Mouse (Mus musculus) heart, embryonic 13.5 days (tissue): ENCODE measurements around the gene M6pr. TPM values are rescaled to one million over a fixed set of nuclear protein-coding genes. Genes with fewer than 3 reads are reported as not detected.

Experiments
- ATAC-seq: fragments of 200-750 bp; cut with Nextera tagmentation; 2 replicates; pipeline ENCODE4 v1.8.0; 2017; ENCODE audit warnings: moderate TSS enrichment; ENCODE audit not compliant: insufficient number of reproducible peaks, low FRiP score, low TSS enrichment; ENCODE audit errors: extremely low read depth
- H3K27ac ChIP-seq: fragments of 300-500 bp; sonication (generic); replicated peaks from 2 replicates; pipeline ENCODE4 v1.5.1; 2015; ENCODE audit warnings: moderate library complexity, mild to moderate bottlenecking, inconsistent platforms
- H3K27me3 ChIP-seq: fragments of 300-500 bp; sonication (generic); replicated peaks from 2 replicates; pipeline ENCODE4 v1.6.1; 2015; ENCODE audit warnings: mild to moderate bottlenecking, inconsistent platforms
- H3K36me3 ChIP-seq: fragments of 300-500 bp; sonication (generic); 2 replicates; pipeline ENCODE4 v1.6.1; 2015; ENCODE audit warnings: mild to moderate bottlenecking, inconsistent platforms
- H3K4me1 ChIP-seq: fragments of 300-500 bp; sonication (generic); 2 replicates; pipeline ENCODE4 v1.6.1; 2015; ENCODE audit warnings: inconsistent platforms
- H3K4me2 ChIP-seq: fragments of 300-500 bp; sonication (generic); 2 replicates; pipeline ENCODE4 v1.6.1; 2015; ENCODE audit warnings: inconsistent platforms, mild to moderate bottlenecking, moderate library complexity
- H3K4me3 ChIP-seq: fragments of 300-500 bp; sonication (generic); 2 replicates; pipeline ENCODE4 v1.5.1; 2015; ENCODE audit warnings: moderate library complexity, mild to moderate bottlenecking, inconsistent platforms
- H3K9ac ChIP-seq: fragments of 300-500 bp; sonication (generic); 2 replicates; pipeline ENCODE4 v1.6.1; 2015; ENCODE audit warnings: inconsistent platforms, mild to moderate bottlenecking, moderate library complexity
- H3K9me3 ChIP-seq: fragments of 300-500 bp; sonication (generic); 2 replicates; pipeline ENCODE4 v1.6.1; 2016; ENCODE audit warnings: inconsistent platforms
- WGBS: fragments of 180-500 bp; shearing (Covaris S2); methylation state at CpG from one replicate; pipeline ENCODE4 v1.1.7; 2015; ENCODE audit warnings: mixed read lengths; 5-methylcytosine and 5-hydroxymethylcytosine counted together
- polyA plus RNA-seq: library from polyadenylated mRNA; unstranded; fragments of >200 nt; fragmentation: Nextera tagmentation; extraction: Ambion mirVana; gene quantifications from 2 replicates; pipeline ENCODE4 v1.2.1, GENCODE M21; 2015

M6pr gene
- polyA plus RNA-seq, 1 experiment from 2014 or later = 71.1 TPM

- Histone ChIP-seq H3K4me2 (no peak overlapping the region), H3K9me3 (no peaks in the 10 kb centered on the region), H3K27me3 (no peaks in the 10 kb centered on the region), H3K4me1 (no peaks in the 10 kb centered on the region), H3K27ac (no peak overlapping the region), H3K36me3 (peaks cover 98% of the 10 kb centered on the region), H3K9ac (no peak overlapping the region), H3K4me3 (no peak overlapping the region)
- no peak for ATAC-seq
- 96% methylated on average over 1 of the region's 1 CpGs for WGBS
Measured at GRCm38 (mm10) chr6:122318726-122319125, 10.2 kb downstream of the M6pr start.

- peaks cover 70% of the 10 kb centered on the region for H3K36me3 ChIP-seq
- ATAC-seq = no peak
- H3K9ac ChIP-seq = no peak overlapping the region
- WGBS = 84% methylated on average over 6 of the region's 6 CpGs
- no peaks in the 10 kb centered on the region for H3K9me3 ChIP-seq
- H3K4me3 ChIP-seq = no peak overlapping the region
- no peak overlapping the region for H3K4me2 ChIP-seq
- H3K27me3 ChIP-seq = no peaks in the 10 kb centered on the region
- H3K4me1 ChIP-seq = no peaks in the 10 kb centered on the region
- no peak overlapping the region for H3K27ac ChIP-seq
Measured at GRCm38 (mm10) chr6:122325361-122325975, 16.9 kb downstream of the M6pr start.

DNA sequence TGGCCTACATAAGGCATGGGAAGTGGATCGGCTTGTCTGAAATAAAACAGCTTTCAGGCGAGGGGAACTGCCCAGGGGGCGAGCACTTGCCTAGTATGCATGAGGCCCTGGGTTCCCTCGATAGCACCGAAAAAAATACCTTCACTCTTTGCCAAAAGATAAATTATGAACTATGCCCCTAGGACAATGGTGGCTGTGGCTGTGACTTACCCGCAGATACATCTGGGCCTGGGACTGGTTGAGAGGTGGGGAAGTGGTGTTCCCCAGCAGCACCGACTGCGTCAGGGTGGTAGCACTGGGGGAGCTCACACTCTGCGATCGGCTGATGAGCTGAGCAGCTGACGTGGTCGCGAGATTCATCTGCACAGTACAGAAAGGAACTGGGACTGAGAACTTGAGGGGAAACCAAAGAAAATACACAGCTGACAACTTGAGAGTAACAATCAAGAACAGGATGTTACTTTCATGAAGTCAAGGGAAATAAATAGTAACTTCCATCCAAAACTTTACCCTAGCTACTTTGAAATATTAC, 24.6 kb downstream of the M6pr start:
- Histone ChIP-seq H3K4me1 (peaks cover 9% of the 10 kb centered on the region), H3K27me3 (no peaks in the 10 kb centered on the region), H3K9me3 (no peaks in the 10 kb centered on the region), H3K36me3 (peaks cover 74% of the 10 kb centered on the region), H3K4me3 (no peak overlapping the region), H3K9ac (no peak overlapping the region), H3K27ac (no peak overlapping the region), H3K4me2 (no peak overlapping the region)
- WGBS = 84% methylated on average over 13 of the region's 13 CpGs
- ATAC-seq = no peak

- Histone ChIP-seq H3K36me3 (peaks cover 64% of the 10 kb centered on the region), H3K27me3 (no peaks in the 10 kb centered on the region), H3K9me3 (no peaks in the 10 kb centered on the region), H3K4me2 (no peak overlapping the region), H3K27ac (no peak overlapping the region), H3K4me1 (peaks cover 18% of the 10 kb centered on the region), H3K4me3 (no peak overlapping the region), H3K9ac (no peak overlapping the region)
- no peak for ATAC-seq
- WGBS = 84% methylated on average over 7 of the region's 7 CpGs
Measured at GRCm38 (mm10) chr6:122334786-122335340, 26.3 kb downstream of the M6pr start.

DNA sequence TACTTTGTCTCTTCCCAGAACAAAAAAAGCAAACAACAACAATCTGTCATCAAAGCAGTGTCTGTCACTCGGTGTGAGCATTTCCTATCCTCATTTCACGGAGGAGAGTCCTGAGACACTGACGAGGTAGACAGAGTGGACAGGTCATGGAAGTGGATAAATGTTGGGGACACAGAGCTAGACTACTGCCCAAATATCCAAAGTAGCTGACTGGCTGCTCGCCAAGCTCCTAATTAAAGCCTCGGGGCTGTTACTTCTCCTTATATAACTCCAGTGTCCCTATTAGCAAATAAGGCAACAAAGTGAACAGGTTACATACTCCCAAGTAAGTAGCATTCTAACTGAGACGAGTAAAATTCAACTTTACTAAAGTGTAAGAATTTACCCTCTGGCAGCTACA, 29.0 kb downstream of the M6pr start:
- ATAC-seq = no peak
- H3K9ac ChIP-seq = no peak overlapping the region
- WGBS = 47% methylated on average over 6 of the region's 6 CpGs
- H3K36me3 ChIP-seq = peaks cover 42% of the 10 kb centered on the region
- no peaks in the 10 kb centered on the region for H3K27me3 ChIP-seq
- no peak overlapping the region for H3K4me3 ChIP-seq
- no peaks in the 10 kb centered on the region for H3K9me3 ChIP-seq
- H3K27ac ChIP-seq = no peak overlapping the region
- 0 out of 2 replicates have a peak overlapping the region, but pooled peaks have one; percentile 11 for H3K4me2 ChIP-seq
- H3K4me1 ChIP-seq = peaks cover 21% of the 10 kb centered on the region

GRCm38 (mm10) chr6:122339047-122339647, 30.6 kb downstream of the M6pr start:
- H3K4me1 ChIP-seq = peaks cover 32% of the 10 kb centered on the region
- H3K9me3 ChIP-seq = no peaks in the 10 kb centered on the region
- peak overlapping the region; percentile 90 for H3K9ac ChIP-seq
- H3K27ac ChIP-seq = peak overlapping the region; percentile 92
- peaks cover 26% of the 10 kb centered on the region for H3K36me3 ChIP-seq
- H3K27me3 ChIP-seq = no peaks in the 10 kb centered on the region
- peak overlapping the region; percentile 89 for H3K4me2 ChIP-seq
- under 1% methylated on average over 37 of the region's 51 CpGs for WGBS
- peak; percentile 81; the same call in 1 of the 2 replicates for ATAC-seq
- peak overlapping the region; percentile 79 for H3K4me3 ChIP-seq

DNA sequence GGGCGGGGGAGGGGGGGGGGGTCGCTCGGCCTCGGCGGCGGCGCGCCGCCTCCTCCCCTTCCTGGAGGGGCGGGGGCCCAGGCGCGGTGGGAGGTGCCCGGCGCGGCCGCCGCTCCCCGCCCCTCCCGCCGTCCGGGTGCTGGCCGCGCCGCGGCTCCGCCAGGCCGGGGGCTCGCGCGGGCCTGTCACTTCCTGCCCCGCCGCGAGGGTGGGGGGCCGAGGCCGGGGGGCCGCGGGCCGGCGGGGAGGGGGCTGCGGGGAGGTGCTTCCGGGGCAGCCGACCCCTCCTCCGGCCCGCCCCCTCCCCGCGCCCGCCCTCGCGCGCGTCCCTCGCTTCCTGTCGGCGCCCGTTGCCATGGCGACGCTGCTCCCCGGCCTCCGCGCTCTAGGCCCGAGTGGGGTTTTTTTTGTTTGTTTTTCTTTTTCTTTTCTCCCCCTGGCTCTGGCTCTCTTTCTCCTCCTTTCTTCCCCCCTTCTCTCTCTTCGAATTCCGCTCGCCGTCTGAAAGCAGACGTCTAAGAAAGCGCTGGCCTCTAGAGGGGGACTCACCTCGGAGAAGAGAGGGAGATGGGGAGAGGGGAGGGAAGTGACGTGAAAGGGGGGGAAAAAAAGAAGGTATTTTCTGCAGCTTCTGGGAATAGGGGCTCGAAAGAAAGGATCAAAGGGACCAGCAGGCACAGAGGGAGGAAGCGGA, 31.3 kb downstream of the M6pr start:
- H3K27me3 ChIP-seq = no peaks in the 10 kb centered on the region
- peak overlapping the region; percentile 79 for H3K4me3 ChIP-seq
- H3K27ac ChIP-seq = peak overlapping the region; percentile 92
- H3K9ac ChIP-seq = peak overlapping the region; percentile 90
- peaks cover 20% of the 10 kb centered on the region for H3K36me3 ChIP-seq
- H3K4me2 ChIP-seq = peak overlapping the region; percentile 89
- H3K4me1 ChIP-seq = peaks cover 38% of the 10 kb centered on the region
- WGBS = under 1% methylated on average over 39 of the region's 71 CpGs
- no peaks in the 10 kb centered on the region for H3K9me3 ChIP-seq
- ATAC-seq = peak; percentile 85

GRCm38 (mm10) chr6:122340349-122341000, 32.0 kb downstream of the M6pr start, which contains the start of gene Phc1:
TSS of gene Phc1 (minus strand) at chr6:122340561.
- Histone ChIP-seq H3K4me2 (peak within 1 kb of the TSS; percentile 89), H3K27ac (peak within 1 kb of the TSS; percentile 92), H3K9ac (peak within 1 kb of the TSS; percentile 90), H3K4me3 (peak within 1 kb of the TSS; percentile 79), H3K27me3 (no peaks in the 10 kb centered on the region), H3K36me3 (peaks cover 13% of the 10 kb centered on the region), H3K9me3 (no peaks in the 10 kb centered on the region), H3K4me1 (peaks cover 45% of the 10 kb centered on the region)
- ATAC-seq = no peak
- WGBS = 3% methylated on average over 17 of the region's 17 CpGs

DNA sequence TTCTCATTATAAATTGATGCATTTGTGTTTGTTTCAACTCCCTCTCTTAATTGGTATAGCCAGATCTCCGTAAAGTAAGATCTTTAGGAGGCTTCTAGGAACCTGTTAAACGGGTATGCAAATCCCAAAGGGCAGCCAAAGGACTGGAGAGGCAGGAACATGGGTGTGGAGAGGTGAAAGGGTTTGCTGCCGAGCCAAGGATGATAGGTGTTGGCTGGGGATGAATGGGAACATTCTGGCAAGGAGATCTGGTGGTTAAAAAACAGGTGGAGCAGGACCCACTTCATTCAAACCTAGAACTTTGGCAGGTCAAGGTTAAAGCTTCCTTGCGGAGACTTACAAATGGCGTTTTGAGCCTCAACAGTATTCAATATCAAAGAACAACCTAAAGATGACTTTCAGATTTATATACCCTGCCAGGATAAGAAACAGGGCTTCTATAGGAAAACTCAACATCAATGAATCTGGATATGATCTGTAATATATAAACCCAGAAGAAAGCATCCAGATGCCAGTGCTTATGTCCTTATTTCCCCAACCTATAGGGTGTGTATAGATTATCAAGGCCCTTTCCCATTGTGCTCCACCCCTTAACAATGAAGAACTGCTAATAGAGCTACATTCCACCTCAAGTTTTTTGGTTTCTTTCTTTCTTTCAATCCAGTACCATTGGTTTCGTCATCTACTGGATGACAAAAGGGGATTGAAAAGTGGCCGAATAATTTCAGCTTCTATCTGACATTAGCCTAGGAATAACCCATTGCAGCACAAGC, 32.7 kb downstream of the M6pr start:
- Histone ChIP-seq H3K27me3 (no peaks in the 10 kb centered on the region), H3K27ac (no peak overlapping the region), H3K4me3 (peak overlapping the region; percentile 79; the same call in 1 of the 2 replicates), H3K9me3 (no peaks in the 10 kb centered on the region), H3K4me1 (peaks cover 53% of the 10 kb centered on the region), H3K4me2 (peak overlapping the region; percentile 89), H3K9ac (no peak overlapping the region), H3K36me3 (peaks cover 6% of the 10 kb centered on the region)
- 55% methylated on average over 7 of the region's 7 CpGs for whole genome bisulfite sequencing
- ATAC-seq = no peak

GRCm38 (mm10) chr6:122342125-122342524, 33.6 kb downstream of the M6pr start:
- WGBS = 35% methylated on average over 5 of the region's 5 CpGs
- no peak overlapping the region for H3K4me2 ChIP-seq
- no peak overlapping the region for H3K4me3 ChIP-seq
- H3K9ac ChIP-seq = no peak overlapping the region
- H3K27ac ChIP-seq = no peak overlapping the region
- peaks cover 54% of the 10 kb centered on the region for H3K4me1 ChIP-seq
- no peaks in the 10 kb centered on the region for H3K36me3 ChIP-seq
- ATAC-seq = no peak
- no peaks in the 10 kb centered on the region for H3K9me3 ChIP-seq
- no peaks in the 10 kb centered on the region for H3K27me3 ChIP-seq
